Mouse (Mus musculus) urinary bladder, adult 18-20 months (tissue): ENCODE results near the gene Gm10340.
"Not testable (repeated sequence)": the region's sequence is repeated elsewhere in the genome, so short reads cannot be mapped to it uniquely, and the experiment has no call there.

ENCODE experiments used
- DNase-seq, 2 experiments: peaks; one replicate each; pipeline ENCODE4 v3.0.0; 2022; ENCODE audit warnings: low spot score in 2 of 2, mixed read lengths in 2 of 2

The Gm10340 gene

DNA sequence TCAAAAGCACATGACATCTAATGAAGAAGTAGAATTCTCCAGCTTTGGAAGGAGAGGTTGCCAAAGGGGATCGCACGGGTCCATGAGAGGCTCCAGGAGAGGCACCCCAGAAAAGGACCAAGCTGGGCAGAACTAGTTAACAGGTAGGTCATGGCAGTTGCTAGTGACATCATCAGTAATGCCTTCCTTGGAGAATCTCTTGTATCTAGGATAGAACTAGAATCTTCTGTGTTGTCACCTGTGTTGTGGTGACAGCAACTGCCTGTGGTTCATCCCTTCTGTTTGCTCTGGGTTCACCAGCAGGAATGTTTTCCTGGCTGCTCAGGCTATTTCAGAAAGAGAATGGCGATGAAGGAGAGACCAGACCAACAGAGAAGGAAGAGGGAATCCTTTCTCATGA is at the start of gene Gm10340:
Gene Gm10340 (plus strand): TSS at position 301 of the 400 bp plus-strand sequence.
- not testable (repeated sequence) for DNase-seq

- peak; percentile 11 to 14 for DNase-seq
These were observed 17.7 kb upstream of the Gm10340 start for GRCm38 (mm10) chr14:3116051-3116450.

DNA sequence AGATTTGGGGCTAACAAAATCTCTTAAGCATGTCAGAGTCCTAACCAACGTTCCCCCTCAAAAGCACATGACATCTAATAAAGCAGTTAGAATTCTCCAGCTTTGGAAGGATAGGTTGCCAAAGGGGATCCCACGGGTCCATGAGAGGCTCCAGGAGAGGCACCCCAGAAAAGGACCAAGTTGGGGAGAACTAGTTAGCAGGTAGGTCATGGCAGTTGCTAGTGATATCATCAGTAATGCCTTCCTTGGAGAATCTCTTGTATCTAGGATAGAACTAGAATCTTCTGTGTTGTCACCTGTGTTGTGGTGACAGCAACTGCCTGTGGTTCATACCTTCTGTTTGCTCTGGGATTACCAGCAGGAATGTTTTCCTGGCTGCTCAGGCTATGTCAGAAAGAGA is 54.2 kb downstream of the Gm10340 start, which contains the start of gene Gm5795:
Gene Gm5795 (plus strand): TSS at position 301 of the 400 bp plus-strand sequence.
- not testable (repeated sequence) for DNase-seq
